Mouse (Mus musculus) heart, embryonic 11.5 days (tissue): ENCODE measurements around the gene Ace. TPM values are rescaled to one million over a fixed set of nuclear protein-coding genes. Genes with fewer than 3 reads are reported as not detected.

Source experiments
- ATAC-seq: fragments of 200-750 bp; cut with Nextera tagmentation; replicated peaks from 2 replicates; pipeline ENCODE4 v1.8.0; 2017; ENCODE audit warnings: moderate library complexity; ENCODE audit not compliant: insufficient number of reproducible peaks, low FRiP score, low TSS enrichment
- H3K27ac ChIP-seq: fragments of 300-500 bp; sonication (generic); 2 replicates; pipeline ENCODE4 v1.5.1; 2014; ENCODE audit warnings: mild to moderate bottlenecking, low read depth, low read length
- H3K27me3 ChIP-seq: fragments of 300-500 bp; sonication (generic); 2 replicates; pipeline ENCODE4 v1.6.1; 2014; ENCODE audit warnings: mild to moderate bottlenecking, low read length, mixed read lengths; ENCODE audit not compliant: control insufficient read depth, insufficient read depth
- H3K36me3 ChIP-seq: fragments of 300-500 bp; sonication (generic); 2 replicates; pipeline ENCODE4 v1.6.1; 2014; ENCODE audit warnings: mild to moderate bottlenecking, low read length, moderate library complexity, mixed read lengths; ENCODE audit not compliant: control insufficient read depth, insufficient read depth
- H3K4me1 ChIP-seq: fragments of 300-500 bp; sonication (generic); 2 replicates; pipeline ENCODE4 v1.6.1; 2014; ENCODE audit warnings: low read length; ENCODE audit not compliant: control insufficient read depth, insufficient read depth
- H3K4me2 ChIP-seq: fragments of 300-500 bp; sonication (generic); 2 replicates; pipeline ENCODE4 v1.6.1; 2014; ENCODE audit warnings: mild to moderate bottlenecking, moderate library complexity
- H3K4me3 ChIP-seq: fragments of 300-500 bp; sonication (generic); 2 replicates; pipeline ENCODE4 v1.5.1; 2014; ENCODE audit warnings: low read depth, low read length
- H3K9ac ChIP-seq: fragments of 300-500 bp; sonication (generic); 2 replicates; pipeline ENCODE4 v1.6.1; 2014; ENCODE audit warnings: mild to moderate bottlenecking, low read depth, low read length, moderate library complexity
- H3K9me3 ChIP-seq: fragments of 300-500 bp; sonication (generic); replicated peaks from 2 replicates; pipeline ENCODE4 v1.6.1; 2016; ENCODE audit warnings: low read length; ENCODE audit not compliant: control insufficient read depth
- WGBS: fragments of 180-500 bp; shearing (Covaris S2); extraction: QIAGEN DNeasy Blood & Tissue Kit; methylation state at CpG from one replicate; pipeline ENCODE4 v1.1.7; 2014; ENCODE audit not compliant: insufficient replicate concordance; 5-methylcytosine and 5-hydroxymethylcytosine counted together
- polyA plus RNA-seq: library from polyadenylated mRNA; unstranded; fragments of >200 nt; fragmentation: Nextera tagmentation; extraction: Ambion mirVana; gene quantifications from 2 replicates; pipeline ENCODE4 v1.2.1, GENCODE M21; 2014

The Ace gene
- polyA plus RNA-seq, 1 experiment from 2014 or later: 0.52 TPM

DNA sequence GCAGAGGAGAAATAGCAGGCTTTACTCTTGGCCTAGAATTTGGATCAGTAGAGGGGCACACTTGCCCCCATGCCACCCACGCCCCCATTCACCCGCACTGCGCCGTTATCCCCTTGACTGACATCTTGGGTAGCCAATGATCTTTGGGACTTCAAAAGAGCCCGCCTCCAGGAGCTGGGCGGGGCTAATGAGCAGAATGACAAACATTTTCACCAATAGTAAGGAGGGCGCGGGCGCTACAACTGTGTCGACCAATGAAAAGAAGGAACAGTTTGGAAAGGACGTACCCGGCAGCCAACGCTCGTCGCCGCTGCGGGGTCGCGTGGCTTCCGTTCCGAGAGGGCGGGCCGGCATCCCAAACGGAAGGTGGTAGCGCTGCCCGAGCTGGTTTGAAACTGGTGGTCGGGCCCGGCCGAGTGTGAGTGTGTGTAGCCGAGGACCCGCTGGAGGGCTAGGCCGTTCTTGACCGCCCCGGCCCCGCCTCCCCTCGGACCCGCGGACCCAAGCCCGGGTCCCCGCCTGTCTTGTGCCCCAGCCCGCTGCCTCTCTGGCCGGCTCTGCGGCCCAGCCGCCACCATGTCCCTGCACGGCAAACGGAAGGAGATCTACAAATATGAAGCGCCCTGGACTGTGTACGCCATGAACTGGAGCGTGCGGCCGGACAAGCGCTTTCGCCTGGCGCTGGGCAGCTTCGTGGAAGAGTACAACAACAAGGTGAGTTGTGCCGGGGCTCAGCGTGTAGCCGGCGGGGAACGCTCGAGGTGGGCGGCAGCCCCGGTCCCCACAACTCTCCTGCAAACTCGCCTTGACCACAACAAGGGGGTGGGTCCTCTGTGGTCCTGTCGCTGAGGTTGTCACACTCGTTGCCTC, 69.0 kb downstream of the Ace start, which contains the start of gene Dcaf7:
Gene Dcaf7 (plus strand): TSS at position 325 of the 870 bp plus-strand sequence.
- Histone ChIP-seq H3K36me3 (no peaks in the 10 kb centered on the region), H3K9me3 (no peaks in the 10 kb centered on the region)

DNA sequence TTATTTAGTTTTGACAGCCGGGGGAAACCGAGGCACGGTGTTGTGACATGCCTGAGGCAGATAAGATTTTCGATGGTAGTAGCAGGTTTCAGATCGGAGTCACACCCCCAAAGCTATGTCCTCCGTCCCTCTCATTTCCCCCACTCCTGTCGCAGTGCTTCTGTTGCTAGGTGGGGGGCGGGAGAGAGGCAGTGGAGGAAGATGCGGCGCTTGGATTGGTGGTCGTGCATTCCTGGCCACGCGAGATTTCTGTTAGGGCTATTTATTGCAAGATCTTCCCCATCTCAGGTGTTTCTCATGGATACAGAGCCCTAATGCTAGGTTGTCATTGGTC, 69.6 kb downstream of the Ace start:
- H3K27me3 ChIP-seq: no peaks in the 10 kb centered on the region
- no peaks in the 10 kb centered on the region for H3K36me3 ChIP-seq
- H3K4me2 ChIP-seq: peak overlapping the region; percentile 92
- H3K9ac ChIP-seq: peak overlapping the region; percentile 90
- H3K4me3 ChIP-seq: peak overlapping the region; percentile 100
- peak overlapping the region; percentile 93 for H3K27ac ChIP-seq
- no peaks in the 10 kb centered on the region for H3K9me3 ChIP-seq
- H3K4me1 ChIP-seq: peaks cover 11% of the 10 kb centered on the region
- WGBS: under 1% methylated on average over 13 of the region's 13 CpGs
- ATAC-seq: no peak

More for the DNA sequence above, 69.0 kb downstream of the Ace start, which contains the start of gene Dcaf7:
- Histone ChIP-seq H3K27me3 (no peaks in the 10 kb centered on the region), H3K4me3 (peak within 1 kb of the TSS; percentile 100), H3K4me2 (peak within 1 kb of the TSS; percentile 92), H3K4me1 (peaks cover 11% of the 10 kb centered on the region), H3K9ac (peak within 1 kb of the TSS; percentile 90), H3K27ac (peak within 1 kb of the TSS; percentile 93)
- peak; percentile 98 for ATAC-seq
- WGBS: under 1% methylated on average over 64 of the region's 66 CpGs

Other genes starting within 250 kb of the Ace start
- 3.5 and 3.7 TPM in 2 replicates for gene Cyb561, start 14.6 kb upstream of the Ace start, polyA plus RNA-seq
- not detected in 2 replicates for gene Ace3, start 26.7 kb downstream of the Ace start, polyA plus RNA-seq
- 0.17 and 0.40 TPM in 2 replicates for gene Kcnh6, start 40.2 kb downstream of the Ace start, polyA plus RNA-seq
- 50.5 and 51.8 TPM in 2 replicates for gene Dcaf7, start 68.9 kb downstream of the Ace start, polyA plus RNA-seq
- 9.7 and 11.0 TPM in 2 replicates for gene Taco1, start 98.1 kb downstream of the Ace start, polyA plus RNA-seq
- gene Map3k3, start 116.7 kb downstream of the Ace start, polyA plus RNA-seq: 20.8 and 22.2 TPM in 2 replicates
- not detected in 2 replicates for gene Gm10840, start 192.9 kb downstream of the Ace start, polyA plus RNA-seq
- 145 and 151 TPM in 2 replicates for gene Limd2, start 192.9 kb downstream of the Ace start, polyA plus RNA-seq
- 22.4 and 26.6 TPM in 2 replicates for gene Strada, start 234.2 kb downstream of the Ace start, polyA plus RNA-seq
- 58.9 and 91.1 TPM in 2 replicates for gene Ccdc47, start 248.4 kb downstream of the Ace start, polyA plus RNA-seq
- 45.3 and 58.3 TPM in 2 replicates for gene Ddx42, start 249.0 kb downstream of the Ace start, polyA plus RNA-seq